Mouse (Mus musculus) forebrain, embryonic 13.5 days (tissue): Measurements from ENCODE around the gene Fam43b. TPM values are rescaled to one million over a fixed set of nuclear protein-coding genes. Genes with fewer than 3 reads are reported as not detected.

Experiments
- ATAC-seq: fragments of 200-750 bp; cut with Nextera tagmentation; 2 replicates; pipeline ENCODE4 v1.8.0; 2017
- H3K27ac ChIP-seq: fragments of 300-500 bp; sonication (generic); 2 replicates; pipeline ENCODE4 v1.5.1; 2015; ENCODE audit warnings: inconsistent platforms, mild to moderate bottlenecking, moderate library complexity
- H3K27me3 ChIP-seq: fragments of 300-500 bp; sonication (generic); 2 replicates; pipeline ENCODE4 v1.6.1; 2015; ENCODE audit warnings: mild to moderate bottlenecking, inconsistent platforms
- H3K36me3 ChIP-seq: fragments of 300-500 bp; sonication (generic); 2 replicates; pipeline ENCODE4 v1.6.1; 2015; ENCODE audit warnings: mild to moderate bottlenecking, inconsistent platforms; ENCODE audit not compliant: poor library complexity, severe bottlenecking
- H3K4me1 ChIP-seq: fragments of 300-500 bp; sonication (generic); 2 replicates; pipeline ENCODE4 v1.6.1; 2015; ENCODE audit warnings: inconsistent platforms
- H3K4me2 ChIP-seq: fragments of 300-500 bp; sonication (generic); 2 replicates; pipeline ENCODE4 v1.6.1; 2015; ENCODE audit warnings: inconsistent platforms, mild to moderate bottlenecking, moderate library complexity
- H3K4me3 ChIP-seq: fragments of 300-500 bp; sonication (generic); 2 replicates; pipeline ENCODE4 v1.5.1; 2015; ENCODE audit warnings: mild to moderate bottlenecking, inconsistent platforms
- H3K9ac ChIP-seq: fragments of 300-500 bp; sonication (generic); 2 replicates; pipeline ENCODE4 v1.6.1; 2015; ENCODE audit warnings: mild to moderate bottlenecking, inconsistent platforms
- H3K9me3 ChIP-seq: fragments of 300-500 bp; sonication (generic); replicated peaks from 2 replicates; pipeline ENCODE4 v1.6.1; 2016; ENCODE audit warnings: inconsistent platforms
- WGBS: fragments of 180-500 bp; shearing (Covaris S2); methylation state at CpG from one replicate; pipeline ENCODE4 v1.1.7; 2015; 5-methylcytosine and 5-hydroxymethylcytosine counted together
- polyA plus RNA-seq: library from polyadenylated mRNA; unstranded; fragments of >200 nt; fragmentation: Nextera tagmentation; extraction: Ambion mirVana; gene quantifications from 2 replicates; pipeline ENCODE4 v1.2.1, GENCODE M21; 2015

Gene Fam43b
- polyA plus RNA-seq, 1 experiment from 2014 or later: 0.84 TPM

DNA sequence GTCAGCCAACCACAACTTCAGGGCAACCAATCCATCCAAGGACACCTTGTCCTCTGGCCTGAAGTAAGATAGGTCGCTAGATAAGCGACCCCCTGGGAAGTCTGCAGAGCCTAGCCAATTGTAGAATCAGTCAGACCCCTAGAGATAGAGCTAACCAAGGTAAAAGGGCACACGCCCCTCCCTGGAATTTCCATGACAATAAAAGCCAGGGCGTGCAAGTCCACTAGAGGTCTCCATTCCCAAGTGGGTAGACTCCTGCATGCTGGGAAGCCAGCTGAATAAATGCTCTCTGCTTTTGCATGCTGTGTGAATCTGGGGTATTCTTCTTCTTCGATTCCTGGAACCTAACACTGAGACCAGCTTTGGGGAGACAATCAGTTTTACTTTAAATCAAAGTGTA, 20.1 kb upstream of the Fam43b start:
- Histone ChIP-seq H3K27me3 (peaks cover 38% of the 10 kb centered on the region), H3K4me2 (no peak overlapping the region), H3K27ac (no peak overlapping the region), H3K9me3 (no peaks in the 10 kb centered on the region), H3K4me1 (peaks cover 8% of the 10 kb centered on the region; the same call in 1 of the 2 replicates), H3K9ac (no peak overlapping the region), H3K4me3 (no peak overlapping the region), H3K36me3 (no peaks in the 10 kb centered on the region)
- 52% methylated on average over 5 of the region's 5 CpGs for WGBS
- ATAC-seq: no peak

DNA sequence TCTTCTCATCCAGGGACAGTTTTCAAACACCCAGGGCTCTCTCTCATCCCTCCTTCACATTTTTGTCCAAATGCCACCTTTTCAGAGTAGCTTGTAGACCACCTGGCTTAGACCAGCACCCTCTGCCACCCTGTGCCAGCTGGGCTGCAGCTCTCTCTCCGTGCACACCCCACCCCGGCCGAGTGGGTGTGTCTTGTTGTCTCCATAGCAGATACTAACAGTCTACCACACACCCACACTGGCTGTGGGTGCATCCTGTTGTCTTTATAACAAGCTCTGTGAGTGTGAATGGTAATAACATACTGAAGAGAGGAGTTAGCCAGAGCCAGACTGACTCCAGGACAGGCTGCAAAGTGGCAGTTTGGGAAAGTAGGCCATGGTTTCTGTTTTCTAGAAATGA, 19.7 kb upstream of the Fam43b start:
- WGBS: 67% methylated on average over 3 of the region's 3 CpGs
- Histone ChIP-seq H3K4me3 (no peak overlapping the region), H3K27ac (no peak overlapping the region), H3K9me3 (no peaks in the 10 kb centered on the region), H3K4me2 (no peak overlapping the region), H3K27me3 (peaks cover 39% of the 10 kb centered on the region), H3K4me1 (peaks cover 8% of the 10 kb centered on the region; the same call in 1 of the 2 replicates), H3K9ac (no peak overlapping the region), H3K36me3 (no peaks in the 10 kb centered on the region)
- ATAC-seq: no peak

DNA sequence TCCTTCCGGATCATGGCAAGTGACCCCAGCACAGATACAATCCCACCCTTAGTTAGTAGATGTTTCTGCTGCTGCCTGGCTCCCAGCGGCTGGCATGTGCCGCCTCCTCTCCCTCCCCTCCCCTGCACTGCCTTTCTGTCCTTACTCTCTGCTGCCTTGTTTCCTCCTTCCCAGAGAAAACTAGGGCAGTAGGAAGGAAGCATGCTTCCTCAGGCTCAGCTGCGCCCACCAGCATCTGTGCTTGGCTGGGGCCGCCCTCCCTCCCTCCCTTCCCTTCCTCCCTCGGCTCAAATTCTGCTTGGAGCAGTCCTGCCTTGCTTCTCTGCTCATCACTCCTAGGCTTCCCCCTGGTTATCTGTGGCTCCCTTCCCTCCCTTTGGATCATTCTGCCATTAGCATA, 18.4 kb upstream of the Fam43b start:
- Histone ChIP-seq H3K4me2 (no peak overlapping the region), H3K9me3 (no peaks in the 10 kb centered on the region), H3K4me1 (peaks cover 8% of the 10 kb centered on the region; the same call in 1 of the 2 replicates), H3K27me3 (peaks cover 45% of the 10 kb centered on the region), H3K9ac (no peak overlapping the region; the same call in 1 of the 2 replicates), H3K27ac (no peak overlapping the region), H3K4me3 (no peak overlapping the region), H3K36me3 (no peaks in the 10 kb centered on the region)
- ATAC-seq: no peak
- 33% methylated on average over 6 of the region's 6 CpGs for WGBS

DNA sequence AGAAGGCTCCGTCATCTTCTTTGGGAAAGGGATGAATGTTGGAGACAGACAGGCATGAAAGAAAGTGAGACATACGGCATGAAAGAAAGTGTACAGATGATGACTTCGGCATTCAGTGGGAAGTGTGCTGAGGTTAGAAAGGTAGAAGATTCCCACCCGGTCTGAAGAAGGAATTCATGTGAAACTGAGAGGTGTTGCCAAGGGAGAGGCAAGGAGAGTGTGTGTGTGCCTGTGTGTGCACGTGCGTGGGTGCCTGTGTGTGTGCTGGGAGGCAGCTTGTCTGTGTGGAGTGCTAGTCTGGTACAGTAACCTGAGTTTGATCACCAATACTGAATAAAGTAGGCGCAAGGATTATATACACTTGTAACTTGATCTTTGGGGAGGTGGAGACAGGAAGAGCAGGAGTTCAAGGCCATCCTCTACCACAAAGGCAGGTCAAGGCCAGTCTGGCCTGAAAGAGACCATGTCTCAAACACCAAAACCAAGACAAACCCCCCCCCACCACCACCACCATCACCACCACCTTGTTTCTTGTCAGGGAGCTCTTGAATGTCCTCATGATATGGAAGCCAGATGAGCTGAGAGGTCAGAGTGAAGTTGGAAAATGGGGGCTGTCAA, 15.3 kb upstream of the Fam43b start:
- H3K4me1 ChIP-seq: no peaks in the 10 kb centered on the region
- ATAC-seq: no peak
- WGBS: 60% methylated on average over 7 of the region's 7 CpGs
- H3K27ac ChIP-seq: no peak overlapping the region
- H3K27me3 ChIP-seq: peaks cover 55% of the 10 kb centered on the region
- no peak overlapping the region for H3K4me2 ChIP-seq
- no peak overlapping the region for H3K4me3 ChIP-seq
- no peak overlapping the region for H3K9ac ChIP-seq
- H3K36me3 ChIP-seq: no peaks in the 10 kb centered on the region
- no peaks in the 10 kb centered on the region for H3K9me3 ChIP-seq

DNA sequence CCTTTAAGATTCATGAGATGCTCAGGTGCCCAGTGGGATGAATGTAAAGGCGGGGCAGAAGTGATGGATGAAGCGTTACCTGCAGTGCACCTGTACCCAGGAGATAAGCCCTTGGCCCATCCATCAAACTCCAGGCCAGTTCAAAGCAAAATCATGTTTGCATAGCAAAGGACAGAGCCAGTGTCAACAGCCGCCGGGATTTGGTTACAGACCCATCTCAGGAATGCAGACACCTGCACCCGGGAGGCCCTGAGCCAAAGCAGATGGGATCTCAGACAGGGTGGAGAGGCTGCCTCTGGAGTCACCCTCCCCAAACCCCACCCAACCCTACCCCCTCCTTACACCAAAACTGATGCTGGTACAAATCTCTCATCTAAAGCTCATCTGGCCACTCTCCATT, 14.7 kb upstream of the Fam43b start:
- Histone ChIP-seq H3K4me2 (no peak overlapping the region), H3K27me3 (peaks cover 52% of the 10 kb centered on the region), H3K36me3 (no peaks in the 10 kb centered on the region), H3K4me3 (no peak overlapping the region), H3K9ac (no peak overlapping the region), H3K4me1 (no peaks in the 10 kb centered on the region), H3K9me3 (no peaks in the 10 kb centered on the region), H3K27ac (no peak overlapping the region)
- ATAC-seq: no peak
- WGBS: 30% methylated on average over 5 of the region's 5 CpGs

DNA sequence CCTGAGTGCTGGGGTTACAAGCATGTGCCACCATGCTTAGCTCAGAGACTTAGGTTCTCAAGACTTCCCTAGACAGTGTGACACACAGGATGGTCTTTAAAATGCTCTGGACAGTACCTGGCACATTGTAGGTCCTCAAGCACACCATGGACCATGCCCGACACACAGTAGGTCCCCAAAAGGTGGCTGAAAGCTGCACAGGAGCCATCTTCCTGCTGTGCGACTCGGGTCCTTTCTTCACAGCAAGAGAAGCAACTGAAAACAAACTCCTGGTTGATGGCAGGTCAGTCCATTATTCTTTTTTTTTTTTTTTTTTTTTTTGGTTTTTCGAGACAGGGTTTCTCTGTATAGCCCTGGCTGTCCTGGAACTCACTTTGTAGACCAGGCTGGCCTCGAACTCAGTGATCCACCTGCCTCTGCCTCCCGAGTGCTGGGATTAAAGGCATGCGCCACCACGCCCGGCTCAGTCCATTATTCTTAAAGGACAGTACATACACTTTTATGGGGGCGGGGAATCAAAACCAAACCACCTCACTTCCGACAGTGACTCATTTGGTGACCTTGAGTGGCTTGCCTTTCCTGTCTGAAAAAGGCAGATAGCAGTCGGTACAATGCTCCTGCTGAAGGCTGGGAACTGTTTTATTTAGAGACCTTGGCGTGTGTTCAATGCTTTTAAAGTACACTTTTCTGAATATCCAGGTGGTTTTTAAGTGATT, 11.3 kb upstream of the Fam43b start:
- Histone ChIP-seq H3K27me3 (peaks cover 35% of the 10 kb centered on the region; the same call in 1 of the 2 replicates), H3K4me1 (no peaks in the 10 kb centered on the region), H3K9me3 (no peaks in the 10 kb centered on the region), H3K27ac (no peak overlapping the region), H3K9ac (no peak overlapping the region), H3K4me3 (no peak overlapping the region), H3K4me2 (no peak overlapping the region), H3K36me3 (no peaks in the 10 kb centered on the region)
- 86% methylated on average over 12 of the region's 13 CpGs for WGBS
- ATAC-seq: no peak

DNA sequence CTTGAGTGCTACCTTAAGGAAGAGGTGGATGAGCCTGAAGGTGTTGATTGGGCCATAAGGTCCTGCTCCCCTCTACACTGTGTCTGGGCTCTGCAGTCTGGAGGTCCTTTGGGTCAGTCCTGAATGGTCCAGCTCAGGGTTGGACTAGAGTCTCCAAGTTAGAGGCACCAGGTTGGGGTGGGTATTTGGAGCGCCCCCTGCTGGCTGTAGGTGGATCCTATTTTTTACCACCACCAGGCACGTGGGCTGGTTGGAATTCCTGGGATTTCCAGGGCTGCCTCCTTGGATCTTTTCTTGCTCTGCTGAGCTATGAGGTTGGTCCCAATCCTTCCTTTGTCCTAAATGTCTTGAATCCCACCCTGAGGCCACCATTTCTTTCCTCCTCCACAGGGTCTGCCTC, 8.5 kb upstream of the Fam43b start:
- WGBS: 7% methylated on average over 2 of the region's 2 CpGs
- peaks cover 22% of the 10 kb centered on the region for H3K27me3 ChIP-seq
- no peak overlapping the region for H3K9ac ChIP-seq
- no peak overlapping the region for H3K4me2 ChIP-seq
- ATAC-seq: no peak
- no peak overlapping the region for H3K27ac ChIP-seq
- H3K4me3 ChIP-seq: no peak overlapping the region
- H3K4me1 ChIP-seq: no peaks in the 10 kb centered on the region
- no peaks in the 10 kb centered on the region for H3K9me3 ChIP-seq
- H3K36me3 ChIP-seq: no peaks in the 10 kb centered on the region

DNA sequence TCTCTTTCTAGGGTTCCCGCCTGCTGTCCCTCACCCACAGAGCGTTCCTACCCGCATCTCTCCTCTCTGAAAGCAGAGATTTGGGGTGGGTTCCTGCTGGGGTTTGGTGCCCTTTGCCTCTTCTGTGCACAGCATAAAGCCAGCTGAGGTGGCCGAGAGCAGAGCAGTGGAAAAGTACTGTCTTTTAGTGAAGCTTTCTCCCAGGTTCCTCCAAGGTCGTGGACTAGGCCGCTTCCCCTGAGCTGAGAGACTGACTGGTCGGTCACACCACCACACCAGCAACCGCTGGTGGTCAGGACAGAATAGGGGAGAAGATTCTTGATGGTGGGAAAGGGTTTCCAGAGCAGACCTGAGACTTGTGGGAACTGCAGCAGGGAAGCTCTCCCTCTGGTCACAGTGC, 383 bp upstream of the Fam43b start:
- H3K4me3 ChIP-seq: peak overlapping the region; percentile 37
- H3K4me2 ChIP-seq: peak overlapping the region; percentile 65
- H3K9ac ChIP-seq: no peak overlapping the region
- no peaks in the 10 kb centered on the region for H3K36me3 ChIP-seq
- WGBS: 3% methylated on average over 8 of the region's 8 CpGs
- no peak; the same call in 1 of the 2 replicates for ATAC-seq
- no peaks in the 10 kb centered on the region for H3K9me3 ChIP-seq
- peaks cover 21% of the 10 kb centered on the region for H3K4me1 ChIP-seq
- H3K27me3 ChIP-seq: peaks cover 82% of the 10 kb centered on the region
- H3K27ac ChIP-seq: no peak overlapping the region

DNA sequence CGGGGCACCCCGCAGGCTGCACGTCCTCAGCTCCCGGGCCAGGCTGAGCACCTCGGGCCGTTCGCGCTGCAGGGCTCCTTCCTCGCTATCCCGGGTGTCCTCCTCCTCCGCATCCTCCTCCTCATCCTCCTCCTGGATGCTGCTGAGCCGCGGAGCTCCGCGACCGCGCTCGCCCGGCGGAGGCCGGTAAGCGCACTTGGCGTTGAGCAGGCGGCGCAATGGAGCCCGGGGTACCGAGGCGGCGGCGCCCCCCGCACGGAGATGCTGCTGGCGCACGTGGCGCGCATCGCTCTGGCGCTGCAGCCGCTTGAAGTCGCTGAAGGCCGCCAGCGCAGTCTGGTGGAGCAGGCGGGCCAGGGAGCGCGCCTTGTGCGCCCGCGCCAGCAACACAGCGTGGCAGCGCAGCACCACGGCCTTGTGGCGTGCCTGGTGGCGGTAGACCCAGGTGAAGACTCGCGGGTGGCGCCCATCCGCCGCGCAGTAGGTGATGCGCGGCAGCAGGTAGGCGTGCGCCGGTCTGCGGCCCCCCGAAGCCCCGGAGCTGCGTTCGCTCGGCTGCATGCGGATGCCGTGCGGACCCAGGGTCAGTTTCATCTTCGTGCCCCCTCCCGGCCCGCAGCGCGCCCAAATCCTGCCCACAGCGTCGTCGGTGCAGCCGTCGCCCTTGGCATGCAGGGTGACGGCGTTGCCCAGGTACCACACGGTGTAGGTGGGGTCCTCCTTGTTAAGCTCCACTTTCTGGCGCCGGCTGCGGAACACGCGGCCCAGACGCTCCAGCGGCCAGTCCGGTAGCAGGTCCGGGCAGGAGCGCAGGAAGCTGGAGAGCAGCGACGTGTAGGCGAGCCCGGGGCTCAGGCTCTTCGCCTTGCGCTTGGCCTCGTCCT, 999 bp downstream of the Fam43b start:
- no peak overlapping the region for H3K27ac ChIP-seq
- peaks cover 83% of the 10 kb centered on the region for H3K27me3 ChIP-seq
- peak overlapping the region; percentile 48 for H3K9ac ChIP-seq
- no peaks in the 10 kb centered on the region for H3K9me3 ChIP-seq
- H3K4me1 ChIP-seq: peaks cover 21% of the 10 kb centered on the region
- peak overlapping the region; percentile 65 for H3K4me2 ChIP-seq
- under 1% methylated on average over 91 of the region's 103 CpGs for WGBS
- peak overlapping the region; percentile 37 for H3K4me3 ChIP-seq
- ATAC-seq: peak; percentile 61; the same call in 1 of the 2 replicates
- H3K36me3 ChIP-seq: no peaks in the 10 kb centered on the region

DNA sequence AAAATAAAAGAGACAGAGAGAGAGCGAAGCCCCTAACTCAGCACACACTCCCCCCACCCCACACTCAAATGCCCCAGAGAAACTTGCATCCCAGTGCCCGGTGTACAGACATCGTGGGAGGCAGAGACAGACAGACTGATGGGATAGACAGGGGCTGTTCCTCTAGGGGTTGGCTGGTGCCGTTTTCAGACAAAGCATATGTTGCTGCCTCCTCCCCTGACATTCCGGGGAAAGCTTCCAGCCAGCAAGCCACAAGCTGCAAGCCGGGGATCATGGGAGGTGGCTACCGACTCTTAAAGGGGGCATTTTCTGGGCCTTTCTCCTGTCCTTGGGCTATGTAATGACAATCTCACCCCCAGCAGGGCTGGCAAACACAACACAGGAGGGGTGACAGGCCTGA, 2.6 kb downstream of the Fam43b start:
- Histone ChIP-seq H3K9me3 (no peaks in the 10 kb centered on the region), H3K4me2 (no peak overlapping the region), H3K4me3 (no peak overlapping the region), H3K27me3 (peaks cover 77% of the 10 kb centered on the region), H3K9ac (no peak overlapping the region), H3K27ac (no peak overlapping the region), H3K4me1 (peaks cover 21% of the 10 kb centered on the region), H3K36me3 (no peaks in the 10 kb centered on the region)
- no peak for ATAC-seq
- WGBS: 59% methylated on average over 7 of the region's 7 CpGs

DNA sequence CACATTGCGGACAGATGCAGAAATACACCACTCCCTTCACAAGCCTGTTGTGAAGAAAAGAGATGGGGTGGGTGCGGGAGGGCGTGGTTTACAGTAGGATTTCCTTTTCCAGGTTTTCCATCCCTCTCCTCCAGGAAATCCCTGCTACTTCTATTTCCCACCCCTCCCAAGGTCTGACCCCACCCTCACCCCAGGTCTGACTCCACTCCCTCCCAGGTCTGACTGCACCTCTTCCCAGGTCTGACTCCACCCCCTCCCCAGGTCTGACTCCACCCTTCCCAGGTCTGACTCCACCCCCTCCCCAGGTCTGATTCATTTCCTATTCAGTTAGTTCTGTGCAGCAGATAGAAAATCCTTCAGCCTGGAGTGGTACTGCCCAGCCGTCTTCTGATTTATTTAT, 12.5 kb downstream of the Fam43b start:
- ATAC-seq: no peak
- no peaks in the 10 kb centered on the region for H3K36me3 ChIP-seq
- WGBS: 50% methylated on average over 4 of the region's 4 CpGs

DNA sequence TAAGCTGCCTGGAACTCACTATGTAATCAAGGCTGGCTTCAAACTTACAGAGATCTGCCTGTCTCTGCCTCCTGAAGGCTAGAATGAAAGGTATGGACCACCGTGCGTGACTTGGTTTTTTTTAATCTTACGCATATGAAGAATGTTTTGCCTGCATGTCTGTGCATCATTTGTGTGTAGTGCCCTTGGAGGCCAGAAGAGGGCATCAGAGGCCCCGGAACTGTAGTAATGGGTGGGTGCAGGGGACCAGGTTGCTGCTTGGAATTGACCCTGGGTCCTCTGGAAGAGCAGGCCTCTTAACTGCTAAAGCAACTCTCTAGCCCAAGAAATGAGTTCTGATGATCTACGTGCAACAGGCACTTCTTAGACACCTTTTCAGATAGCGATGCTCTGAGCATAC, 13.9 kb downstream of the Fam43b start:
- Histone ChIP-seq H3K27me3 (no peaks in the 10 kb centered on the region), H3K36me3 (no peaks in the 10 kb centered on the region), H3K4me3 (no peak overlapping the region), H3K9me3 (no peaks in the 10 kb centered on the region), H3K27ac (no peak overlapping the region), H3K4me2 (no peak overlapping the region), H3K4me1 (peaks cover 11% of the 10 kb centered on the region), H3K9ac (no peak overlapping the region)
- no peak for ATAC-seq
- 78% methylated on average over 6 of the region's 6 CpGs for WGBS

More for the DNA sequence above, 12.5 kb downstream of the Fam43b start:
- H3K27ac ChIP-seq: no peak overlapping the region
- H3K9ac ChIP-seq: no peak overlapping the region
- no peak overlapping the region for H3K4me3 ChIP-seq
- H3K27me3 ChIP-seq: no peaks in the 10 kb centered on the region
- H3K4me2 ChIP-seq: no peak overlapping the region
- no peaks in the 10 kb centered on the region for H3K9me3 ChIP-seq
- peaks cover 11% of the 10 kb centered on the region for H3K4me1 ChIP-seq
